Comparison of ENCODE assay signal across 15 mouse cellular contexts in genomic region chrX:169302271-169303045, GRCm38 (mm10). TPM values are rescaled to one million over a fixed set of nuclear protein-coding genes. Genes with fewer than 3 reads are reported as not detected.
DNase-seq lines count a peak whose midpoint lies in the region; ATAC-seq and TF ChIP-seq lines count a peak whose summit lies in the region.
"Had no signal": no experiment of that assay in that cellular context is flagged by ENCODE, and none has a peak within 500 bp of the region (broad histone marks: within the 10 kb centered on the region; RNA-seq: fewer than 3 reads in every experiment).

No protein-coding gene starts in this region.

- ATAC-seq in kidney, embryonic 14.5 days (ENCODE audit: low FRiP score, low TSS enrichment) = no peak
- no peak for ATAC-seq in cerebellum, adult (ENCODE audit: insufficient number of reproducible peaks, low FRiP score, low TSS enrichment)
- no peak for ATAC-seq in intestine, postnatal 0 days
- ATAC-seq: activated CD4-positive, CD25-positive, alpha-beta regulatory T cell, adult 4 months; CD4-positive, CD25-positive, alpha-beta regulatory T cell, adult 4 months had no signal

- WGBS in kidney, embryonic 14.5 days = 58% methylated on average over 26 of the region's 26 CpGs
- WGBS in intestine, postnatal 0 days = 72% methylated on average over 26 of the region's 26 CpGs

- H3K4me3 ChIP-seq in kidney, embryonic 14.5 days (ENCODE audit: low read length) = no peak overlapping the region
- H3K4me3 ChIP-seq in intestine, postnatal 0 days (ENCODE audit: low read depth, low read length) = no peak overlapping the region
- H3K4me3 ChIP-seq: forebrain, embryonic 10.5 days; hindbrain, embryonic 15.5 days; stomach, embryonic 15.5 days had no signal

- no peaks in the 10 kb centered on the region for H3K36me3 ChIP-seq in kidney, embryonic 14.5 days (ENCODE audit: control insufficient read depth, insufficient read depth, low read length)
- H3K36me3 ChIP-seq in intestine, postnatal 0 days (ENCODE audit: control insufficient read depth, insufficient read depth) = no peaks in the 10 kb centered on the region
- H3K36me3 ChIP-seq: forebrain, embryonic 10.5 days; hindbrain, embryonic 15.5 days; stomach, embryonic 15.5 days had no signal

- H3K9me3 ChIP-seq in kidney, embryonic 14.5 days (ENCODE audit: control insufficient read depth, low read length) = no peaks in the 10 kb centered on the region
- H3K9me3 ChIP-seq in intestine, postnatal 0 days (ENCODE audit: control insufficient read depth) = no peaks in the 10 kb centered on the region
- H3K9me3 ChIP-seq: forebrain, embryonic 10.5 days; hindbrain, embryonic 15.5 days; stomach, embryonic 15.5 days had no signal

- no peak overlapping the region for H3K4me2 ChIP-seq in kidney, embryonic 14.5 days (replicated peaks; ENCODE audit: low read depth, low read length)
- no peak overlapping the region for H3K4me2 ChIP-seq in intestine, postnatal 0 days (replicated peaks; ENCODE audit: low read depth)
- H3K4me2 ChIP-seq: hindbrain, embryonic 15.5 days; stomach, embryonic 15.5 days had no signal

- no peaks in the 10 kb centered on the region for H3K27me3 ChIP-seq in kidney, embryonic 14.5 days (ENCODE audit: control insufficient read depth, insufficient read depth, low read length)
- no peaks in the 10 kb centered on the region for H3K27me3 ChIP-seq in intestine, postnatal 0 days (replicated peaks; ENCODE audit: control insufficient read depth, insufficient read depth, low read length)
- H3K27me3 ChIP-seq: hindbrain, embryonic 15.5 days; stomach, embryonic 15.5 days had no signal

- no peak overlapping the region for H3K9ac ChIP-seq in kidney, embryonic 14.5 days (ENCODE audit: low read depth, low read length)
- H3K9ac ChIP-seq in intestine, postnatal 0 days (ENCODE audit: low read depth, low read length) = no peak overlapping the region
- H3K9ac ChIP-seq: hindbrain, embryonic 15.5 days; stomach, embryonic 15.5 days had no signal

- no peak overlapping the region for H3K27ac ChIP-seq in kidney, embryonic 14.5 days (ENCODE audit: low read depth, low read length)
- H3K27ac ChIP-seq in intestine, postnatal 0 days (ENCODE audit: low read depth, low read length) = no peak overlapping the region
- H3K27ac ChIP-seq: forebrain, embryonic 10.5 days; hindbrain, embryonic 15.5 days; stomach, embryonic 15.5 days had no signal

- intact Hi-C loops in heart, postnatal 14 days (cut with DNase I) = loop anchor here (10.0 kb wide), 1 partner anchor 628 kb away; the partner anchor contains the start of gene Msl3

- H3K4me1 ChIP-seq in kidney, embryonic 14.5 days (ENCODE audit: control insufficient read depth, insufficient read depth, low read length) = no peaks in the 10 kb centered on the region
- no peaks in the 10 kb centered on the region for H3K4me1 ChIP-seq in intestine, postnatal 0 days (replicated peaks; ENCODE audit: control insufficient read depth, insufficient read depth, low read length)
- H3K4me1 ChIP-seq: forebrain, embryonic 10.5 days; hindbrain, embryonic 15.5 days; stomach, embryonic 15.5 days had no signal

- DNase-seq in kidney, adult 18-20 months = peak; percentile 3
- DNase-seq in adrenal gland, postnatal 36 days = peak; percentile 4 to 40
- DNase-seq in heart, postnatal 14 days = peak; percentile 38 to 64
- peak; percentile 52 for DNase-seq in skeletal muscle tissue, adult 2 months (ENCODE audit: low read depth, low spot score)
- DNase-seq in frontal cortex, postnatal 14 days (ENCODE audit: low spot score in 2 of 2) = no peak
- DNase-seq: cerebellum, postnatal 36 days; right cerebral cortex, adult 18-20 months had no signal

- TF ChIP-seq CTCF in intestine, postnatal 0 days (IDR thresholded peaks at IDR 0.05; ENCODE audit: low read depth) = no peak

RNA-seq across cellular contexts. Expression of gene Hccs, which starts 17.7 kb away (rescaled TPM):
- 30.6 and 37.7 TPM in 2 replicates for polyA plus RNA-seq in kidney, embryonic 14.5 days (2014; fragmentation: Nextera tagmentation; extraction: Ambion mirVana)
- total RNA-seq in adrenal gland, postnatal 36 days (2021) = 10 to 100 TPM; 26.2 to 27.8 TPM
- total RNA-seq in heart, postnatal 14 days (2021) = 10 to 100 TPM; 74.4 to 78.1 TPM
- polyA plus RNA-seq in intestine, postnatal 0 days (2015; fragmentation: Nextera tagmentation; extraction: Ambion mirVana) = 37.0 and 39.9 TPM in 2 replicates

Comparison
In these comparisons a context has a peak if more than half of its experiments do, and no peak if none do; other contexts are left out.
1. DNase-seq: peak in kidney, adult 18-20 months (single experiment), adrenal gland, postnatal 36 days (2 of 2), heart, postnatal 14 days (2 of 2) and skeletal muscle tissue, adult 2 months (single experiment); none in frontal cortex, postnatal 14 days (0 of 2).